10 mouse cellular contexts compared by ENCODE assay signal in genomic region chr17:44677782-44678181, GRCm38 (mm10).
DNase-seq lines count a peak whose midpoint lies in the region; ATAC-seq lines count a peak whose summit lies in the region.
"Had no signal": no experiment of that assay in that cellular context is flagged by ENCODE, and none has a peak within 500 bp of the region (broad histone marks: within the 10 kb centered on the region; RNA-seq: fewer than 3 reads in every experiment).

No protein-coding gene starts in this region.

- H3K9me3 ChIP-seq in embryonic facial prominence, embryonic 12.5 days: peaks cover 2% of the 10 kb centered on the region; the same call in 1 of the 2 replicates
- H3K9me3 ChIP-seq: neural tube, embryonic 15.5 days had no signal

- ATAC-seq in embryonic facial prominence, embryonic 12.5 days (ENCODE audit: insufficient number of reproducible peaks, insufficient read depth, low FRiP score, low TSS enrichment): no peak
- ATAC-seq in inflammation-experienced regulatory T-cells, adult 6 months: no peak

- H3K27me3 ChIP-seq in embryonic facial prominence, embryonic 12.5 days: no peaks in the 10 kb centered on the region
- H3K27me3 ChIP-seq: neural tube, embryonic 15.5 days had no signal

- no peak overlapping the region for H3K9ac ChIP-seq in embryonic facial prominence, embryonic 12.5 days
- H3K9ac ChIP-seq: neural tube, embryonic 15.5 days had no signal

- no peak overlapping the region for H3K4me2 ChIP-seq in embryonic facial prominence, embryonic 12.5 days (replicated peaks)
- H3K4me2 ChIP-seq: neural tube, embryonic 15.5 days had no signal

- H3K4me3 ChIP-seq in embryonic facial prominence, embryonic 12.5 days: no peak overlapping the region
- H3K4me3 ChIP-seq: neural tube, embryonic 15.5 days had no signal

- peaks cover 9% of the 10 kb centered on the region; the same call in 1 of the 2 replicates for H3K4me1 ChIP-seq in embryonic facial prominence, embryonic 12.5 days
- H3K4me1 ChIP-seq: neural tube, embryonic 15.5 days had no signal

- H3K27ac ChIP-seq in embryonic facial prominence, embryonic 12.5 days: 0 out of 2 replicates have a peak overlapping the region, but pooled peaks have one; percentile 6
- H3K27ac ChIP-seq: neural tube, embryonic 15.5 days had no signal

- H3K36me3 ChIP-seq in embryonic facial prominence, embryonic 12.5 days: peaks cover 11% of the 10 kb centered on the region
- H3K36me3 ChIP-seq: neural tube, embryonic 15.5 days had no signal

- DNase-seq in left cerebral cortex, postnatal 4 days: peak; percentile 50
- no peak for DNase-seq in left cerebral cortex, adult 18-20 months (ENCODE audit: low spot score in 2 of 2)
- peak; percentile 69 for DNase-seq in adrenal gland, adult 2 months
- DNase-seq in kidney, postnatal 25 days: peak; percentile 31 to 45
- no peak for DNase-seq in spleen, adult 12 weeks (ENCODE audit: low spot score)
- DNase-seq: cerebellum, adult 18-20 months; layer of hippocampus, postnatal 36 days had no signal

- WGBS in embryonic facial prominence, embryonic 12.5 days: 66% methylated on average over 7 of the region's 7 CpGs

- intact Hi-C loops in left cerebral cortex, postnatal 4 days (cut with DNase I): no loop called here

Comparison
In these comparisons a context has a peak if more than half of its experiments do, and no peak if none do; other contexts are left out.
1. DNase-seq: peak in left cerebral cortex, postnatal 4 days (single experiment), adrenal gland, adult 2 months (single experiment) and kidney, postnatal 25 days (2 of 2); none in left cerebral cortex, adult 18-20 months (0 of 2) and spleen, adult 12 weeks (single experiment).